Mouse (Mus musculus) activated CD4-positive, CD25-positive, alpha-beta regulatory T cell, adult 4 months (primary cell): ENCODE results near the gene Rnf121. TPM values are rescaled to one million over a fixed set of nuclear protein-coding genes. Genes with fewer than 3 reads are reported as not detected.

ENCODE experiments used
- ATAC-seq: one replicate; pipeline ENCODE4 v1.8.0; 2017
- polyA plus RNA-seq, 2 experiments: library from polyadenylated mRNA; unstranded; fragments of 100-300 nt; shearing (Covaris generic); gene quantifications; one replicate each; pipeline ENCODE4 v1.2.1; 2017

Rnf121 gene
- polyA plus RNA-seq, 2 experiments from 2014 or later: 19.5 to 20.2 TPM

DNA sequence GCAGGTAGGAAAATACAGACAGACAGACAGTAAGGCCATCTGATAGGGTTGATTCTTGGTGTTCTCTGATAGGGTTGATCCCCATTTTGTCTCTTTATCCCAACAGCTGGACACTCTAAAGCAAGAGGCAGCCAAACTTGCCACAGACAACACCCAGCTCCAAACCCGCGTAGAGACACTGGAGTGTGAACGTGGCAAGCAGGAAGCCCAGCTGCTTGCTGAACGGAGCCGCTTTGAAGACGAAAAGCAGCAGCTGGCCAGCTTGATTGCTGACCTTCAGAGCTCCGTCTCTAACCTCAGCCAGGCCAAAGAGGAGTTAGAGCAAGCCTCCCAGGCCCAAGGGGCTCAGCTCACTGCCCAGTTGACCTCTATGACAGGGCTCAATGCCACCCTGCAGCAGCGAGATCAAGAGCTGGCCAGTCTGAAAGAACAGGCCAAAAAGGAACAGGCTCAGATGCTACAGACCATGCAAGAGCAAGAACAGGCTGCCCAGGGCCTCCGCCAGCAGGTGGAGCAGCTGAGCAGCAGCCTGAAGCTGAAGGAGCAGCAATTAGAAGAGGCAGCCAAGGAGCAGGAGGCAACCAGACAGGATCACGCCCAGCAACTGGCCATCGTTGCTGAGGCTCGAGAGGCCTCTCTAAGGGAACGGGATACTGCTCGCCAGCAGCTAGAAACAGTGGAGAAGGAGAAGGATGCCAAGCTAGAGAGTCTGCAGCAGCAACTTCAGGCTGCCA is 66.9 kb downstream of the Rnf121 start:
- no peak for ATAC-seq

GRCm38 (mm10) chr7:101994241-101994640 is 71.0 kb downstream of the Rnf121 start:
- no peak for ATAC-seq

DNA sequence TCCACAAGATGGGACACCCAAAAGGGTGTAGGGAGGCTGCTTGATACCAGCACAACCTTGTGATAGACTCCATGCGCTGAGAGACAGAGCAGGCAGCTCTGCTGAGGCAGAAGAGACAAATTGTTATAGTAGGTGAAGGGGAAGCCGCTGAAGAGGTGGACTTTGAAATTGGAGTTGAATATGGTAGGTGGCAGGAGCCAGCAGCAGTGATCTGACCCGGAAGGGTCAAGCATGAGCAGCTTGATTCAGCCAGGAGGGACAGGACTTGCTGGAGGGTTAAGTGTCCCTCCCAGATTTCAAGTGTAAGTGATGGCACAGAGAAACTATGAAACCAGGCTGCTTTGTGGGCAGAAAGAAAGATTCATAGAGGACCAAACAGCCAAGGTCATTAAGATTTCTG is 80.2 kb downstream of the Rnf121 start:
- ATAC-seq: no peak

DNA sequence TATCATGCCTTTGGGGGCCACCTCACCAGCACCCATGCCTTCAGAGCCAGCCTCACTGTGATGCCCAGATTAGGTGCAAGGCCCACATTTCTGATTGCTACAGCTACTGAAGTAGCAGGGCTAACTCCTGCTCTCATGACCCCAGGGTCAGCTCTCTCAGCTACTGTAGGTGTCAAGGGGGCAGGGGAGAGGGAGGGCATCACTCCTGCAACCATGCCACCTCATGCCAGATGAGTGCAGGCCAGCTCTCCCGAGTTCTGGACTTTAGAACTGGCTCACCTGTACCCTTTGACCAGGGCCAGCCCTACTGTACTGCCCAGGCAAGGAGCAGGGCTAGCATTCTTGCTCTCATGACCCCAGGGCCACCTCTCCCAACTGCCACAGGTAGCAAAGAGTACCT is 82.5 kb downstream of the Rnf121 start:
- ATAC-seq: no peak

DNA sequence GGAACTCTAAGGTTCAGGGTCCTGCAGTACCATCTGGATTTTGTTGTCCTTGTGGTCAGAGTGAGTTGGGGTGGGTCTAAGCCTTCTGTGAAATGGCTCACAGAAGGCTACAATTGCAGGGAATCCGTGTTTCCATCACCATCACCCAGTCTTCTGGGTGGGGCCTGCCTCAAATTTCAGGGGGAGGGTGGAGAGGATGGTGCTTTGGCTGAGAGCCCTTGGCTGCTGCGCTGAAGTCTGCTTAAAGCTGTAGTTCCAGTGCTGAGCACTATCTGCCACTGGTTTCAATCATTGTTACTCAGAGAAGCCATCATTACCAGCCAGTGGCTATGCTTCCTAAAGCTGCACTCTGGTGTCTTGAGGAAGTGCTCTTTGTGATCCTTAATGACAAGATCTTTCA is 90.8 kb downstream of the Rnf121 start:
- ATAC-seq: no peak

- ATAC-seq: no peak
These were observed 91.5 kb downstream of the Rnf121 start for GRCm38 (mm10) chr7:101973730-101974129.

DNA sequence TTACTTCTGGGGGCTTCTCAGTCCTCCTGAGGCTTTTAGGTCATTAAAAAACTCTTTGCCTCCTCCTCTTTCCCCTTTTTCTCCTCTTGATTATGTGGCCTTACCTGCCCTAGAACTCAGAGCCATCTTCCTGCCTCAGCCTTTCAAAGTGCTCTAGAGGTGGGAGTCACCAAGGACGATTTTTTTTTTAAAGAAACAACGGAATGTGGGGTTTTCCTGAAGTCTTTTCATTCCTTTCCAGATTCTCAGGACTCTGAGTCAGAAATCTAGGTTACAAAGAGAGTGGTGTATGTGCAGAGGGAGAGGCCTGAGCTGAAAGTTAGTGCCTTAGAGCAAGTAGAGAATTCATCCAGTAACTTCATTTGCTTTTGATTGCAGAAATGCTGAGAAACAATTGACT is 93.5 kb downstream of the Rnf121 start:
- ATAC-seq: no peak

DNA sequence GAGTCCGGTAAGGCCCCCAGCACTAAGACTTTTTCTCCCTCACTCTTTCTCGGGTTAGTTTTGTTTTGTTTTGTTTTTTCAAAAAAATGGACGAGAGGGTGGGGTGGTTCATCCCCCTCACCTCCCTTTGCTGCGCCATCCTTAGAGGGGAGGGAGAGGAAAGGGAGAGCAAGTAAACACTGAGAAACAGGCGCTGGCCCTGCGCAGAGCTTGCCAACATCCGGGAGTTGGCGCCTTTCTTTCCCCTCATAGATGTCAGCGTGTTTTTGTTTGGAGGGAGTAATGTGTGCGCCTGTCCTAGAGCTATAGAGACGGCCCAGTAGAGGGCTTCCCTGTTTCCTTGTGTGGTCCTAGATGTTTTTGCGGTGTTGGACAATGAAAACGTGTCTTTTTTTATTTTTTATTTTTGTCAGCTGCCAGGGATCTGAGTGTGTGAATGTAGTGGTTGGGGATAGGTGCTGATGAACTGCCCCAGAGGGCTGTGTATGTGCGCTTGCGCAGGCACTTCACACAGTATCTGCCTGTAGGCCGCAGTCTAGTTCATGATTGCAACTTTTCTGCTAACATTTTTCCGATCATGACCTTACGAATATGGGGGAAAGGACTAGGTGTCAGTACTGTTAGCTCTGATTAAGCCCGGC is 94.3 kb downstream of the Rnf121 start:
- ATAC-seq: peak; percentile 60

GRCm38 (mm10) chr7:101970429-101970775 is 94.9 kb downstream of the Rnf121 start:
- peak; percentile 50 for ATAC-seq

GRCm38 (mm10) chr7:101969694-101970428 is 95.4 kb downstream of the Rnf121 start:
- ATAC-seq: peak; percentile 62

Other genes starting within 250 kb of the Rnf121 start
- gene Phox2a, start 247.2 kb downstream of the Rnf121 start, polyA plus RNA-seq: not detected
- 1 to 10 TPM; 1.5 to 2.6 TPM for gene Inppl1, start 227.2 kb downstream of the Rnf121 start, polyA plus RNA-seq
- not detected for gene Folr2, start 208.3 kb downstream of the Rnf121 start, polyA plus RNA-seq
- 10 to 100 TPM; 47.2 to 61.9 TPM for gene Anapc15, start 201.8 kb downstream of the Rnf121 start, polyA plus RNA-seq
- gene Folr1, start 194.7 kb downstream of the Rnf121 start, polyA plus RNA-seq: not detected
- 100 to 1,000 TPM; 127 to 131 TPM for gene Lamtor1, start 159.6 kb downstream of the Rnf121 start, polyA plus RNA-seq
- under 1 TPM in 1 of 2 experiments, not detected in 1; 0.46 TPM for gene Tomt, start 159.1 kb downstream of the Rnf121 start, polyA plus RNA-seq
- gene Lrrc51, start 131.6 kb downstream of the Rnf121 start, polyA plus RNA-seq: 1 to 10 TPM; 1.8 to 2.0 TPM
- 10 to 100 TPM; 59.1 to 76.8 TPM for gene Numa1, start 131.4 kb downstream of the Rnf121 start, polyA plus RNA-seq
- gene Il18bp, start 46.8 kb downstream of the Rnf121 start, polyA plus RNA-seq: 1 to 10 TPM; 5.2 to 8.0 TPM
- gene Xndc1, start within 50 bp of the Rnf121 start, polyA plus RNA-seq: 10 to 100 TPM; 14.4 to 15.2 TPM
- under 1 TPM in 1 of 2 experiments, not detected in 1; 0.83 TPM for gene Xntrpc, start 244 bp upstream of the Rnf121 start, polyA plus RNA-seq
- under 1 TPM; 0.27 to 0.45 TPM for gene Trpc2, start 17.6 kb upstream of the Rnf121 start, polyA plus RNA-seq
- gene Art1, start 36.3 kb upstream of the Rnf121 start, polyA plus RNA-seq: not detected
- under 1 TPM in 1 of 2 experiments, not detected in 1; 0.21 TPM for gene Art5, start 44.0 kb upstream of the Rnf121 start, polyA plus RNA-seq
- not detected for gene Chrna10, start 51.4 kb upstream of the Rnf121 start, polyA plus RNA-seq
- gene Nup98, start 144.7 kb upstream of the Rnf121 start, polyA plus RNA-seq: 10 to 100 TPM; 33.8 to 33.9 TPM
- 10 to 100 TPM; 47.6 to 62.3 TPM for gene Pgap2, start 144.7 kb upstream of the Rnf121 start, polyA plus RNA-seq
- gene Rhog, start 190.6 kb upstream of the Rnf121 start, polyA plus RNA-seq: 100 to 1,000 TPM; 179 to 195 TPM
- gene Stim1, start 202.3 kb upstream of the Rnf121 start, polyA plus RNA-seq: 10 to 100 TPM; 39.4 to 46.8 TPM